Mouse (Mus musculus): Measurements from ENCODE around the gene Dhps.

GRCm38 (mm10) chr8:85071514-85072281, at the start of gene Dhps:
- TF ChIP-seq POLR2A (IDR thresholded peaks at IDR 0.05; ENCODE audit: low read depth, low read length): peak; percentile 67
- TF ChIP-seq CTCF (IDR thresholded peaks at IDR 0.05; ENCODE audit: borderline replicate concordance, insufficient read depth, low read length): no peak

Measured in embryonic fibroblast, embryonic 13.5 days (primary cell).